Mouse (Mus musculus): ENCODE results near the gene Fndc11.

The Fndc11 gene

GRCm38 (mm10) chr2:181218881-181219485, 830 bp upstream of the Fndc11 start:
- DNase-seq (ENCODE audit: low read depth): no peak

- DNase-seq (ENCODE audit: low read depth): no peak
Observed at GRCm38 (mm10) chr2:181220361-181220760, 548 bp downstream of the Fndc11 start.

GRCm38 (mm10) chr2:181224994-181225393, 5.2 kb downstream of the Fndc11 start:
- no peak for DNase-seq (ENCODE audit: low read depth)

- DNase-seq (ENCODE audit: low read depth): no peak
Observed at GRCm38 (mm10) chr2:181227122-181227521, 7.3 kb downstream of the Fndc11 start.

GRCm38 (mm10) chr2:181228335-181228734, 8.5 kb downstream of the Fndc11 start:
- DNase-seq (ENCODE audit: low read depth): no peak

- DNase-seq (ENCODE audit: low read depth): no peak
Observed at GRCm38 (mm10) chr2:181231171-181231570, 11.4 kb downstream of the Fndc11 start.

- no peak for DNase-seq (ENCODE audit: low read depth)
Observed at GRCm38 (mm10) chr2:181233443-181233842, 13.6 kb downstream of the Fndc11 start.

GRCm38 (mm10) chr2:181234680-181235079, 14.9 kb downstream of the Fndc11 start:
- no peak for DNase-seq (ENCODE audit: low read depth)

- DNase-seq (ENCODE audit: low read depth): no peak
Observed at GRCm38 (mm10) chr2:181235681-181236566, 16.1 kb downstream of the Fndc11 start.

GRCm38 (mm10) chr2:181237251-181238014, 17.6 kb downstream of the Fndc11 start:
- no peak for DNase-seq (ENCODE audit: low read depth)

GRCm38 (mm10) chr2:181238091-181238610, 18.3 kb downstream of the Fndc11 start:
- DNase-seq (ENCODE audit: low read depth): no peak

- no peak for DNase-seq (ENCODE audit: low read depth)
Observed at GRCm38 (mm10) chr2:181238861-181239260, 19.0 kb downstream of the Fndc11 start.

GRCm38 (mm10) chr2:181239261-181239660, 19.4 kb downstream of the Fndc11 start:
- no peak for DNase-seq (ENCODE audit: low read depth)

- DNase-seq (ENCODE audit: low read depth): no peak
Observed at GRCm38 (mm10) chr2:181240806-181241440, 21.1 kb downstream of the Fndc11 start.

GRCm38 (mm10) chr2:181241602-181242313, 21.9 kb downstream of the Fndc11 start, which contains the start of gene Helz2:
Helz2 (minus strand) TSS chr2:181242027.
- peak; percentile 16 for DNase-seq (ENCODE audit: low read depth)

GRCm38 (mm10) chr2:181242314-181242665, 22.5 kb downstream of the Fndc11 start:
- no peak for DNase-seq (ENCODE audit: low read depth)

- DNase-seq (ENCODE audit: low read depth): peak; percentile 16
Observed at GRCm38 (mm10) chr2:181243706-181244394, 24.0 kb downstream of the Fndc11 start.

- DNase-seq (ENCODE audit: low read depth): no peak
Observed at GRCm38 (mm10) chr2:181245031-181245430, 25.2 kb downstream of the Fndc11 start.

- no peak for DNase-seq (ENCODE audit: low read depth)
Observed at GRCm38 (mm10) chr2:181249217-181249616, 29.4 kb downstream of the Fndc11 start.

GRCm38 (mm10) chr2:181251841-181252240, 32.0 kb downstream of the Fndc11 start:
- DNase-seq (ENCODE audit: low read depth): no peak

- DNase-seq (ENCODE audit: low read depth): no peak
Observed at GRCm38 (mm10) chr2:181253248-181253647, 33.4 kb downstream of the Fndc11 start.
